Mouse (Mus musculus) gastrocnemius, postnatal 4 days (tissue): ENCODE measurements at regions not wholly inside any gene's neighbourhood (a gene's known extent, or its start where the extent isn't known, plus 50 kb on each side); places are given as distances from the start of the nearest gene placed in this dataset.

Source experiments
- DNase-seq, 2 experiments: peaks; one replicate each; pipeline ENCODE4 v3.0.0; 2021 to 2022; ENCODE audit warnings: low spot score in 2 of 2, mixed read lengths in 2 of 2

DNA sequence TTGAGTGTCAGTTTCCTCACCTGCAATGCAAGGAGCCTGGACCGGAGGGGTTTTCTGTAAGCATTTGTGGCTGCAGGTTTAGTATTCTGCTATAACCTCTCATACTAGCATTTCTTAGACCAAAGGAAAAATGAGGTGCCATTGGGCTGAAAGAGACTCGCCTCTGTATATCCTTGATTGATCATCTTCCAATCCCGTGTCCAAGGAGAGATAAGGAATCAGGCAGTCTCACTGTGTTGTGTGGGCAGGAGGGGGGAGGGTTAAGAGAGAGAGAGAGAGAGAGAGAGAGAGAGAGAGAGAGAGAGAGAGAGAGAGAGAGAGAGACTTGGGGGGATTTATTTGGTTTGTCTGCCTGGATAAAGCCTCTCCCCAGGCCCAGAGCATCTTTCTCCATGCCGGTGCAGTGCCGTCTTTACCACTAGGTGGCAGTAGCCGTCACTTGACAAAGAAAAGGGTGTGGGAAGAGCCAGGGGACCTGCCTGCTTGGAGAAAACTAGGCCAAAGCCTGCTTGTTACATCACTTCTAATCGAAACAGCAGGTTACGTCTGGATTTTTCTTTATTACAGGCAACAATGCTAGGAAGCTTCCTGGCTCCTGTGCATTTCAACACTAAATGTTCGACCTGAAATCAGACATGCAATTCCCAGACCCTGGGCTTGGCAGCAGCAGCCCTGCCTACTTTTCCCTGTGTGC lies 56.1 kb upstream of the Ces5a start:
- DNase-seq, result peak; percentile 68 to 83

DNA sequence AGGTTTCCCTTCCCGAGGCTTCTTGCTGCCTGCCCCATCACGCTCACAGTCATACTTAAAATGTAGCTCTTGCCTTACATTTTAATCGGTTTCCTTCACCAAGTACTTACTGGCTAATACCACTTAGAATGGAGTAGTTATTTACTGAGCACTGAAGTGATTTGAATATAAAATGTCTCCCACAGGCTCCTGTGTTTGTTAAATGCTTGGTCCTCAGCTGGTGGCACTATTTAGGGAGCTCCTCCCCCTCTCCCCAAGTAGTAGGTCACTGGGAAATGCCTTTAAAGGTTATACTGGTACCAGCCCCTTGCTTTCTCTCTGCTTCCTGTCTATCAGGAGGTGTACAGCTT lies 56.6 kb upstream of the Ces5a start:
- no peak for DNase-seq

DNA sequence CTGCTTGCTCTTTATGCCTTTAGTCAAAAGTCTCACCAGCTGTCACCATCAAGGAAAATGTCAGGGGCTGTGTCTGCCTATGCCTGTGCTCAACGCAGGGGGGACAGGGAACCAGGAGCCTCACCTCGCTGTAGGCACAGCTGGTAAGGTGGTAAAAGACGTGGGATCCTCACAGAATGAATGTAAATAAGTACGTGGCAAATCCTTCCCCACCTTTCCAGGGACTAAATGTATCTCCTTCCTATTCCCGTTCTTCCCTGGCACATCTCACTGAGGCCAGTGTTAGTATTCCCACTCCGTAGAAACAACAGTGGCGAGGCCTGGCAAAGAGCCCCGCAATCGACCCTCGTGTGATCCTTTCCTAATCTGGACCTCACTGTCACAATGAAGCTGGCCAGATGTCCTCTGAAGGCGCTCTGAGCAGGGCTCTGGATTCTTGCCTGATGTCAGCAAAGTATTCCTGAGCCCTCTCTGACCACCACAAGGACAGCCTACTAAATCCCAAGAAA lies 63.0 kb upstream of the Ces5a start:
- no peak for DNase-seq

DNA sequence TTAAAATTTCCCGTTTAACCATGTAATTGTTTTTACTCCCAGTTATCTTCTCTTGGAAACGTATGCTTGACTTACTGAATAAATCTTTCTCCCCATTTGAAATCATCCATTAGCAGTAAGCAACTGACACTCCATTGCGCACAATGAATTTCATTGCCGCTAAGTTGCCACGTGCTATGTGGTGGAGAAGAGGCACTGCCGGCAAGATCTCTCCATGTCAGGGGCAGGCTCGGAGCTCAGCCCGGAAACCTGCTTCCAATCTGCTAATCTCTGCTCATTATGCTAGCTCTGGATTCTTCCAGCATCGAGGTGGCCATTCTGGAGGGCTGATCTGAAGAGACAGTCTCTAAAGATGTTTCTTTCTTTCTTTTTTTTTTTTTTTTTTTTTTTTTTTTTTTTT lies 63.7 kb upstream of the Ces5a start:
- no peak for DNase-seq

DNA sequence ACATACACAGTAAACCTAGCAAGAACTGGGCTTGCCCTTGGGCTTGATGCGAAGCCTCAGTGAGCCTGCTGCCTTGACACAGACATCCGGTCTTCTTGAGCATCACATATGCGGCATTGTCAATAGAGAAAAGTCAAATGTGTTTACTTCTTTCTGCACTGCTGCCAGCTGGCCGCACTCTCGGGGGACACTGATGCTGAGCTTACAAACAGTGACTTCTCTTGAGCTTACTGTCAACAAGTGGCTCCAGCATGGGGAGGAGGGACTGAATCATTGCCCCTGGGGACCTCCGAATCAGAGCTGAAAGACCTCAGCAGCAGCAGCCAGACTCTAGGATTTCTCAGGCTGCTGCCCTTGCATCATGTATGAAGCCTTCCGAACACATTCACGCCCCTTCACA lies 64.1 kb upstream of the Ces5a start:
- peak in 1 of 2 experiments; percentile 11 for DNase-seq

DNA sequence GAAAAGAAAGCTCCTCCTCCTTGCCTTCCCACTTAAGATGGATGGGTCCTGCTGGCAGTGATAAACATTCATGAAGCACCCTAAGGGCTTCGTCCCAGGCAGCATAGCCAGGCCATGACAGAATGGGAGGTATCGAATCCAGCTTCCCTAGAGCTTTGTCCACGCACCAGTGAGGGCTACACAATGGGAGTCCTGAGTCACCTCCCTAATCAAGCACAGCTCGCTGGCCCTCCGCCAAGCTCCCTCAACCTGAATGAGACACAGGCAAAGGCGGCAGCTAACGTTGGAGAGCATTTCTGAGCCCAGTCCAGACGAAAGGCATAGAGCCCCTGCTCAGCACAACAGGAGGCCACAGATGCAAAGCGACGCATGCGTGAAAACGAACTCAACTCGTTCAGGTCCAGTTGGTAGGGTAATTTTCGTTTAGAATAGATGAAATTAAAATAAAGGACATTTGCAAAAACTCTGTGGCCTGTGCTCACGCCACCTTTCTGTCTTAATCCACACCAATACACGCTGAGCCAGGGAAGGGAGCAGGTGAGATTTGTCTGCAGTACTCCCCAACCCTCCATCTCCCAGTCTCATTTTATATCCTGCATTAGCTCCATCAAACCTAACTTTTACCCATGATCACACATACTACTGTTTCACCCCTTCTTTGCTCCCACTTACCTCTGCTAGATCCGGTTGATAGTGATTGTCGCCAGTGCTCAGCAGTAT lies 91.3 kb upstream of the Ces5a start:
- DNase-seq, result peak in 1 of 2 experiments; percentile 21

DNA sequence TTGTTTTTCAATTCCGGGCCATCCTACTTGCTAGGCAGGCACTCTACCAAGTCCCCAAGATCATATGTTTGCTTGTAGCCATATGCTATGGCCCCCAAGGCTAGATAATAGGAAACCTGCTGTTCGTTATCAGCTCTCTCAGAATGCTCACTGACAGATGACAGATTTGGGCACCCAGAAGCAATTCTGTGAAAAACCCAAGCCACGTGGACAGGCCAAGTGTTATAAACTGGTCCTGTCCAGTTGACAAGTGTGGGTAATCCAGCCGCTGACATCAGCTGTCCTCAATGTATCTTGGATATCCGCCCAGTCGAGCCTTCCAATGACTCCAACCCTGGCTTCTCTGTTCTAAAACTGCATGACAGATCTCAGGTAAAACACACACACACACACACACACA lies 92.0 kb upstream of the Ces5a start:
- DNase-seq, result peak in 1 of 2 experiments; percentile 11

DNA sequence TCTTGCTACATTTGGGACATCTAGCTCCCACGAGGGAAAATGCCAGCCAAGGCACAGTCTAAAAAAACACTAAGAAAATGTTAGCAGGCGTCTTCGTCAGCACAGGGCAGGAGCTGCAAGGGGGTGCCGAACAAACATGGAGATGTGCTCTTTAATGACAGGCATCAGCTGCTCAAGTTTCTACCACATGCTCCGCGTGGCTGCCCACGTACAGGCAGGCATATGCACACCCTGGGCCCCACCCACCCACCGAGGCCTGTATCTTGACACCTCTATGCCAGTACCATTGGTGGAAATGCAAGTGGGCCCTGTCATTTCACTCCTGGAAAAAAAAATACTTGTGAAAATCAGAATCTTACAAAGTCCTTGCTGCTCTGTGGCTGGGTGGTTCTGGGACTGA lies 97.3 kb upstream of the Ces5a start:
- DNase-seq, result no peak

DNA sequence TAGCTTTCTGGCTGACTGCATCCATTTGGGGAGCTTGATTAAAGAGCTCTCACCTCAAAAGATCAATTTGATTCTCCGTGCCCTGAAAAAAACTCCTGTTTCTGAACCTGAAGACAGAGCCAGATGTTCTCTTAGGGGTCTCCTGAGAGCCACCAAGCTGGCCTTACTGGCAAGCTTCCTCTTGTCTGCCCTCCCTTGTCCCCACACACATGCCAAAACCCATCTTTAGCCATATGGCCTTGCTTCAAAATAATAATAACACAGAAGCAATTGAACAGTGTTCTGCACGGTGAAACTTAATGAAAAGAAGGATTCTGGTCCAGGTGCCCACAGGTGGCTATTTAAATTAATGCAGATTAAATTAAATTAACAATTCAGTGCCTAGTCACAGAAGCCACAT lies 107.1 kb upstream of the Ces5a start:
- no peak for DNase-seq

DNA sequence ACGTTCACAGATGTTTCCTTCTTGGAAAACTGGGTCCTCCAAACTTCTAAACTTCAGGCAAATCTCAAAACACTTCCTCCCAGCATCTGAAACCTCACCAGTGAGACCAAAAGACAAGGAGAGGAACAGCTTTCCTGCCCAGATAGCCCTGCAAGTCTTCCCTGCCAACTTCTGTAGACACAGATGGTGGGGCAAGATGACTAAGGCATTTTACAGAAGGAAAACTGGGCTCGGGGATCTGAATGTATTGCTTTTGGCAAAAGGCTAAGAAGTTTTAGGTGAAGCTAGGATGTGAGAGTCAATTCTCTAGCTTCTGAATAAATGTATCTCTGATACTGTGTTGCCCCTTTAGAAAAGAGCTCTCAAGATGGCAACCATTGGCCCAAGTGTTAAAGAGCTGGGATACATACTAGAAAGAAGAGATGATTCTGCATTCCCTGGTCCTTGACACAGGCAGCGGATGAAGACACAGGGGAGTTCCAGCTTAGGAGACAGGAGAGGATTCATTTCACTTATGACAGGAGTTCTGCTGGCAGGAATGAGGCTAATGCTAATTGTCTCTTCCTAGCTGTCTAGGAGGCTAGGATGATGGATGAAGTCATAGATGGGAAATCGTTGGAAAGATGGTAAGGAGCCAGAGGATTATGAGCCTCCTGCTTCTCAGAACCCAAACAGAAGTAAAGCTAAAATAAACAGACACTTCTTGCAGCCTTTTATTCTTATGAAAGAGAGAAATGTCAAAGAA lies 108.0 kb upstream of the Ces5a start:
- DNase-seq, result no peak

DNA sequence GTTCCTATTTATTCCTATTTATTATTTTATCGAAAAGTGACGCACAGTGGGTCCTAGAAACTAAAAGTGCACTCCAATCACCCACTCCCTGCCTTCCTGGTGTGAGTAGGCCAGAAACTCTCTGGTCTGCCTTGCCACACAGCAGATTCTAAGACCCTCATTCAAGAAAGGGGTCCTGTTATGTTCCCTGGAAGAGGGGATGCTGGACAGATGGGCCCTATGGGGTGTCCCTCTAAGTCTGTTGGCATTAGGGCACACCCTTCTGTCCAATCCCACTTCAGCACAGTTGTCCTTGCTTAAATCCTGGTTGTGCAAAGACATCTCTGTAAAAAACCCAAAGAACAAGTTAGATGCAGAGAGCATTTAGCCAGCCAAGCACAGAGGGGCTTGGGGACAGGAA lies 117.8 kb upstream of the Ces5a start:
- DNase-seq, result no peak

DNA sequence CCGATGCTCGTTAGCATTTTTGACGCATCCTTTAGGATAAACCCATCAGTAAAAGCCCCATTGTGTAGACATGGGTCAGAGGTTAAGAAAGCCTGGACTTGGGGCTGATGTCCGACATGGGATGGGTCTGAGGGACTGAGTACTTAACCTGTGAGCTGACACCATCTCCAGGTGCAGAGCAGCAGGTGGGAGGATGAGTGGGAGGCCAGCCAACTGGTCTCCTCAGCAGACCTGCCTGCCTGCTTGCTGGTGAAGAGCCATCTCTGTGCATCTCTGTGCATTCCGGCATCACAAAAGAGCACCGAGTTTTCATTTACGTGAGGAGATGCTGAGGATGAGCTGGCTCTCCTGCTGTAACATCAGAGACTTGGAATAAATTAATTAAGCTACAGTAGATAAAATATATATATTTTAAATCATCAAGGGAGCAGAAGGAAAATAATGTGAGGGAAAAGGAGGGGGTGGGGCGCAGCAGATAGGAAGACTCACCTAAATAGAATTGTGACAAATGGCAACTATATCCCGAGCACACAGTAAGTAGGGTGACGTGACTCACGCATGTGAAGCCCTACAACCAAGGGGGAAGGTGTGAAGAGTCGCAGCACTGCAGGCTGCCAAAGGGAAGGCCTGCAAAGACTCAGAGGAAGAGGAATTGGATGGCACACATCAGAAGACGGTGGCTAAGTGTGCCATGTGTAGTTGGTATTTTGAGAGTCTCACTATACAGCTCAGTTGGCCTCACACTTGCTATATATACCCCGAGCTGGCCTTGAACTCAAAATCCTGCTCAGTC lies 118.5 kb upstream of the Ces5a start:
- no peak for DNase-seq

DNA sequence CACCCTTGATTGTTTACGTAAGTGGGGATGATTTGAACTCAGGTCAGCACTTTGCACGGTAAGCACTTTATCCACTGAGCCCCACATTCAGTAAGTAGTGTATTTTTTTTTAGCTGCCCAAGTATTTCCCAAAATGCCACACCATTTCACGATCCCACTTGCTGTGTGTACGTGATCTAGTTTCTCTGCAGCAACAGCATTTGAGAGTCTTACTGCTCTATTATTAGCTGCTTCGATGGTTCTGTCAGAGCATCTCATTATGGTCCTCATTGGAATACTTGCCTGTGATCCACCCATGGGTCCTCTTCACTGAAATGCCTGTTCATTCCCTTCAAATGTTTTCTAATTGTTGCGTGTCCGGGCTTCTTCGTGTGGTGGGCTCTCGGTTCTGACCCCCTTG lies 120.1 kb upstream of the Ces5a start:
- no peak for DNase-seq

DNA sequence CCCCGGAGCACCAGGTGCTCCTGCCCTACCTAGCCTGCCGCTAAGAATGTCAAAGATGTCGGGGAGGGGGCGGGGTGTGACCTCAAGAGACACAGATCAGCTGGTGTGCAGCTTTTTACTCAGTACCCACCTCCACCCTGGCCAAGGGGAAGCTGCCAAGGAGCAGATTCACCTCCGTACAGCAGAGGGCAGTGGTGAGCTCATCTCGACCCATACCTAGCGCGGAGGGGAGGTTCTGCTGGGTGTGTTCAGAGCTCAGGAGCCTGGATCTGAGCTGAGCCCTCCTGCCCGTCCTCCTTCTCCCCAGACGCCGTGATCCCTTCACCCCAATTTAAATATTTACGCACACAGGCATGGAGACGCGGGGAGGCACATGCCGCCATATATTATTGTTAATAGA lies 126.1 kb upstream of the Ces5a start:
- peak; percentile 40 to 62 for DNase-seq

DNA sequence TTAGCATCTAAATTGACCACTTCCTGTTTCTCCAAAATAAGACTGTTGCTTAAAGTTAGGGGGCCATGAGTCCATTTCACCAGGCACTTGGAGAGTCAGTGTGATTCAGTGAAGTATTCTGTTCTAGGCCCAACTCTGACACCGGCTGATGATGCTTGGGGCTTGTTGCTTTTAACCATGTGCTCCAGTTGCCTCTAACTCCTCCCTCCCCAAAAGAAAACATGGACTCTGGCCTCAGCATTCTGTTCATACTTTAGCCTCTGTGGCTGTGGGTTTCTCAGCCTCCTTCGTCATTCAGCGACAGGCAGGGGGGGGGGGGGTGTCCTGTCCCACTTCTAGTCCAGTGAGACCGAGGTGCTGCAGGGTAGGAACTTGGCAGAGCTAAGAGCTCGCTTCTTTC lies 126.6 kb upstream of the Ces5a start:
- DNase-seq, result no peak

DNA sequence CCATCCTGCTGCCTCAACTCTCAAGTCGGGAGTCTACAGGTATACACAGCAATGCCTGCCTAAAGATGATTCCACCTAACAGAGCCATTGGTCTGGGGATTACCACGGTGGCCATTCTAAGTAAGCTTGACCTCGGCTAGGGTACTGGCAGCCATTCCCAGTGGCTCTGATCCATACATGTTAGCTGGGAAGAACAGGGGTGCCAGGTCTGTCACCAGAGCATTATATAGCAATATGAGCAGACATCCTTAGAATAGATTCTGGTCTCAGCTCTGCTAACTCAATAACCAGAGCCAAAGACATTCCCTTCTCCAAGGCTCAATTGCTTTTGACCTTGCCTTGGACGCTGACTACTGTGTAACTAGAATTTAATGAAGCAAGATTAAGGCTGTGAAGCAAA lies 128.2 kb upstream of the Ces5a start:
- no peak for DNase-seq

DNA sequence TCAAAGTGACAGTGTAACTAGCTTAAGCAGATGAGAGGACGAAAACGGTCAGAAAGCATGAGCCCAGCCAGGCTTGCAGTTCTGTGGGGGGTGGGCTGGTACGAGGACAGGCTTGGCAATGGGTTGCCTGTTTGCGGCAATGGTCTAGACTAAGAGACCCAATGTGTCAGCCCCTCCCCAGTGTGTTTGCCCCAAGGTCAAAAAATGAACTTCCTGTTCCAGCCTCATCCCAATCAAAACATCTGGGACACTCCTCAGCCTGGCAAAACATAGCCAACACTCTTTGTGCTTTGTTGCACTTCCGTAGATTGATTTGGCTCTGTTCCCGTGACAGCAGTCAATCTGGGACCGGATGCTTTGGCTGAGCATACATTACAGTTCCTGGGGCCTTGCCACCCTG lies 132.7 kb upstream of the Ces5a start:
- no peak for DNase-seq

DNA sequence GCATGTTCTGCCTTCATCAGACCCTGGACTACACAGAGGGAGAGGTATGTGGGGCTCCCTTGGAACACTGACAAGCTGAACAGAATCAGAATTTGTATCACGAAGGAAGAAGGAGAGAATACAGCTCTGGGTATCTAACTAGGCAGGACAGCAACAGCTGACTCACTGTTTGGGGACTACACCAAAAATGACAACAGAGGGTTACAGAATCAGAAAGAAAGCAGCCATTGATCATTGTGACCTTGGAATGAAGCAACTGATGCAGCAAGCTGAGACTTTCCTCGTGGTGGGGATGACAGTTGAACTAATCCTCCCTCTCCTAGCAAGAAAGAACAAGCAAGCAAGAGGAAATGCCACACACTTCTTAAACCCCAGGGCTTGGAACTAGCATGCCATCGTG lies 135.0 kb upstream of the Gnao1 start:
- DNase-seq, result no peak

DNA sequence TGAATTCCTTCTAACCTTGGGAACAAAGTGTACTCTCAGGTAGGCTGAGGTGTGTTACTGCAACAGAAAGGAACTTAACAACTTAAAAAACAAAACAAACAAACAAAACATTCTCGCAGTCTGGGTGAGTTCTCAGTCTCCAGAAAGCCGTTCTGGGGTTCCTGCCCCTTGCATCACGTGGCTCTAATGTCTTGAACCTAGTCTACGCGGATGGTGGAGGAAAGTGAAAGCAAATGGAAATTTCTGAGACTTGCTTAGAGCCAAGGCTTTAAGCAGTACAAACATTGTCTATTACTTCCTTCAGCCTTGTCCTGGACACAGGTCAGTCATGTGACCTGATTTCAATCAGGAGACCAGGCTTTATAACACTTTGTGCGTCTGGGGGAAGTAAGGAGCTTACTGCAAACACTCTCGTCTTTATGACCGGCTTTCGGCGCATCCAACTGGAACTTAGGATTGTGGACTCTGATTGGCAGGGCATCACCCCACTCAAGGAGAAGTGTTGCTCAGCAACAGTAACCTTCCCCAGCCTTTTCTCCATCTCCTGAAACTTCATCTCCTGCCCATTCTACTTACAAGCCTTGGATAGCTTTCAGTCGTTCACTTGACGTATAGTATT lies 125.9 kb upstream of the Gnao1 start:
- no peak for DNase-seq

DNA sequence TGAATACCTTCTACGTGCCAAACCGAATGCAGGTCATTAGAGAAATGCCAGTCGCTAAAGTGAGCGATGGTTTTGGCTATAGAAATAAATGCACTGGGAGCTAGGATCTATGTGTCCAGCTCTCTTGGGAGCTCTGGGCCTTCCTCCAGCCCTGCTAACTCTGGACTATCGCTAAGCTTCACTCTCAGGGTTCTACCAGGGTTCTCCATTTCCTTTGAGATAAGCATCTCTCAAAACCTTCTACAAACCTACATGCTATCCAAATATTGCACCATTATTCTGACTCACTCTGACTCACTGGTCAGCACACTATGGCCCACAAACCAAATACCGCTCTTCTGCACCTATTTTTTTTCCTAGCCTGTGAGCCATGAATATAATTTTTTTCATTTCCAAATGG lies 125.4 kb upstream of the Gnao1 start:
- DNase-seq, result no peak

DNA sequence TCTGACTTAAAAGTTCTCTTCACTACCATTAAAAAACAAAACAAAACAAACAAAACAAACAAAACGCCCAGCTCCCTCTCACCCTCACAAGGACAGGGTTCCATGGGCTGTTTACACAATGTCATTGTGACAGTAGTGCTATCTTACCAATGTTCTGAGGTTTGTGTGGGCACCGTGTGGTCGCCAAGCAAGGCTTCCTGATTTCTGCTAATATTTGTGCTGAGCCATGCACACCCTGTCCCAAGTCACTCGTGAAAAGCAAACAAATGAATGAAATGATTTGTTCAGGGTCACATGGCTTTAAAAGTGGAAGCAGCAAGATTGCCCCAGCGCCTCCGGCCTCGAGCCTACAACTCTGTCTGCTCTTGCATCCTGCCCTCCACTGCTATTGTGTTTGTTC lies 120.9 kb upstream of the Gnao1 start:
- DNase-seq, result no peak
